Mouse (Mus musculus): ENCODE results near the gene Secisbp2.

DNA sequence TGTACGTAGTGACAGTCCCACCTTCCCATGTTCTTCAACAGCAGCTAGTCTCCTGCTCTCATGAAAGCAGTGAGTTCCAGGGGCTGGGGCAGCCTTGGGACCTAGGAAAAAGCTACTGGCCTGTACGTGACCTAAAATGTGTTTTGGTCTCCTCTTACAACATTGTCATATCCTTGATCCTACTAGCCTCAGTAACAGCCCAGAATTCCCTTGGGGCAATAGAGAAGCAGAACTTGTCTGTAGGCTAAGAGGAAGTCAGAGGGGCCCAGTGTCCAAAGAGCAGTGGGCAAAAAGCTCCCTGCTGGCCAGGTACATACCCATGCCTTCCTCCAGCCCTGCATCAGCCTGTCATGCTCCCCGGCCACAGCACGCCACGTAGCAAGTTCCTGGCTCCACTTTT is 35.5 kb downstream of the Secisbp2 start:
- TF ChIP-seq CTCF (conservative IDR thresholded peaks at IDR 0.05; ENCODE audit: low read length): no peak
- no peak for TF ChIP-seq POU5F1 (IDR thresholded peaks at IDR 0.05; ENCODE audit: borderline replicate concordance, low read length)
- TF ChIP-seq NANOG (IDR thresholded peaks at IDR 0.05; ENCODE audit: borderline replicate concordance, low read length): no peak
